Mouse (Mus musculus): ENCODE measurements at regions not wholly inside any gene's neighbourhood (a gene's known extent, or its start where the extent isn't known, plus 50 kb on each side); places are given as distances from the start of the nearest gene placed in this dataset.

GRCm38 (mm10) chr6:52368734-52369412 lies 55.6 kb downstream of the Evx1 start:
- H3K27me3 ChIP-seq (ENCODE audit: insufficient read depth, low read length): no peaks in the 10 kb centered on the region
- no peak overlapping the region for H3K4me3 ChIP-seq (ENCODE audit: low read depth, low read length)
- no peaks in the 10 kb centered on the region for H3K4me1 ChIP-seq (ENCODE audit: insufficient read depth, low read length)
- H3K27ac ChIP-seq (ENCODE audit: low read depth, low read length): no peak overlapping the region
- 48% methylated on average over 12 of the region's 12 CpGs for WGBS
- TF ChIP-seq CTCF (IDR thresholded peaks at IDR 0.05): no peak
- no peak overlapping the region for H3K4me2 ChIP-seq (ENCODE audit: low read depth, low read length, poor library complexity, severe bottlenecking)
- no peak overlapping the region for H3K9ac ChIP-seq (replicated peaks; ENCODE audit: low read length, poor library complexity, severe bottlenecking)
- no peak for DNase-seq (ENCODE audit: low spot score)
- no peaks in the 10 kb centered on the region for H3K9me3 ChIP-seq (ENCODE audit: low read length)
- H3K36me3 ChIP-seq (ENCODE audit: insufficient read depth, low read length): no peaks in the 10 kb centered on the region
- ATAC-seq (ENCODE audit: low FRiP score): no peak

- no peak overlapping the region for H3K27ac ChIP-seq (ENCODE audit: low read depth, low read length)
- H3K4me2 ChIP-seq (ENCODE audit: low read depth, low read length, poor library complexity, severe bottlenecking): no peak overlapping the region
- TF ChIP-seq CTCF (IDR thresholded peaks at IDR 0.05): no peak
- no peak overlapping the region for H3K4me3 ChIP-seq (ENCODE audit: low read depth, low read length)
- 91% methylated on average over 8 of the region's 8 CpGs for WGBS
- no peaks in the 10 kb centered on the region for H3K4me1 ChIP-seq (ENCODE audit: insufficient read depth, low read length)
- H3K9ac ChIP-seq (replicated peaks; ENCODE audit: low read length, poor library complexity, severe bottlenecking): no peak overlapping the region
- DNase-seq (ENCODE audit: low spot score) (no peak), ATAC-seq (ENCODE audit: low FRiP score) (no peak)
- H3K36me3 ChIP-seq (ENCODE audit: insufficient read depth, low read length): no peaks in the 10 kb centered on the region
- no peaks in the 10 kb centered on the region for H3K9me3 ChIP-seq (ENCODE audit: low read length)
- H3K27me3 ChIP-seq (ENCODE audit: insufficient read depth, low read length): no peaks in the 10 kb centered on the region
Observed at GRCm38 (mm10) chr6:52370806-52371360, 57.6 kb downstream of the Evx1 start.

- Histone ChIP-seq H3K9me3 (ENCODE audit: low read length) (no peaks in the 10 kb centered on the region), H3K36me3 (ENCODE audit: insufficient read depth, low read length) (no peaks in the 10 kb centered on the region), H3K4me3 (ENCODE audit: low read depth, low read length) (no peak overlapping the region), H3K4me2 (ENCODE audit: low read depth, low read length, poor library complexity, severe bottlenecking) (no peak overlapping the region), H3K4me1 (ENCODE audit: insufficient read depth, low read length) (no peaks in the 10 kb centered on the region), H3K27ac (ENCODE audit: low read depth, low read length) (no peak overlapping the region), H3K9ac (replicated peaks; ENCODE audit: low read length, poor library complexity, severe bottlenecking) (no peak overlapping the region), H3K27me3 (ENCODE audit: insufficient read depth, low read length) (no peaks in the 10 kb centered on the region)
- WGBS: 75% methylated on average over 3 of the region's 3 CpGs
- TF ChIP-seq CTCF (IDR thresholded peaks at IDR 0.05): no peak
- DNase-seq (ENCODE audit: low spot score): no peak
- no peak for ATAC-seq (ENCODE audit: low FRiP score)
Observed at GRCm38 (mm10) chr6:52379146-52379545, 65.8 kb downstream of the Evx1 start.

- 73% methylated on average over 5 of the region's 5 CpGs for WGBS
- no peak overlapping the region for H3K9ac ChIP-seq (replicated peaks; ENCODE audit: low read length, poor library complexity, severe bottlenecking)
- no peak for TF ChIP-seq CTCF (IDR thresholded peaks at IDR 0.05)
- ATAC-seq (ENCODE audit: low FRiP score) (no peak), DNase-seq (ENCODE audit: low spot score) (no peak)
- no peaks in the 10 kb centered on the region for H3K4me1 ChIP-seq (ENCODE audit: insufficient read depth, low read length)
- no peak overlapping the region for H3K4me2 ChIP-seq (ENCODE audit: low read depth, low read length, poor library complexity, severe bottlenecking)
- no peak overlapping the region for H3K4me3 ChIP-seq (ENCODE audit: low read depth, low read length)
- no peak overlapping the region for H3K27ac ChIP-seq (ENCODE audit: low read depth, low read length)
- H3K27me3 ChIP-seq (ENCODE audit: insufficient read depth, low read length): no peaks in the 10 kb centered on the region
- H3K36me3 ChIP-seq (ENCODE audit: insufficient read depth, low read length): no peaks in the 10 kb centered on the region
- H3K9me3 ChIP-seq (ENCODE audit: low read length): no peaks in the 10 kb centered on the region
Observed at GRCm38 (mm10) chr6:52379588-52379987, 66.3 kb downstream of the Evx1 start.

GRCm38 (mm10) chr6:52385044-52385443 lies 71.7 kb downstream of the Evx1 start:
- Histone ChIP-seq H3K4me1 (ENCODE audit: insufficient read depth, low read length) (no peaks in the 10 kb centered on the region), H3K4me2 (ENCODE audit: low read depth, low read length, poor library complexity, severe bottlenecking) (no peak overlapping the region), H3K27me3 (ENCODE audit: insufficient read depth, low read length) (no peaks in the 10 kb centered on the region), H3K4me3 (ENCODE audit: low read depth, low read length) (no peak overlapping the region), H3K9ac (replicated peaks; ENCODE audit: low read length, poor library complexity, severe bottlenecking) (no peak overlapping the region), H3K36me3 (ENCODE audit: insufficient read depth, low read length) (no peaks in the 10 kb centered on the region), H3K27ac (ENCODE audit: low read depth, low read length) (no peak overlapping the region), H3K9me3 (ENCODE audit: low read length) (no peaks in the 10 kb centered on the region)
- TF ChIP-seq CTCF (IDR thresholded peaks at IDR 0.05): no peak
- 95% methylated on average over 2 of the region's 2 CpGs for WGBS
- ATAC-seq (ENCODE audit: low FRiP score): no peak
- no peak for DNase-seq (ENCODE audit: low spot score)

- Histone ChIP-seq H3K4me3 (ENCODE audit: low read depth, low read length) (no peak overlapping the region), H3K36me3 (ENCODE audit: insufficient read depth, low read length) (no peaks in the 10 kb centered on the region), H3K9me3 (ENCODE audit: low read length) (no peaks in the 10 kb centered on the region), H3K9ac (replicated peaks; ENCODE audit: low read length, poor library complexity, severe bottlenecking) (no peak overlapping the region), H3K4me2 (ENCODE audit: low read depth, low read length, poor library complexity, severe bottlenecking) (no peak overlapping the region), H3K27me3 (ENCODE audit: insufficient read depth, low read length) (no peaks in the 10 kb centered on the region), H3K27ac (ENCODE audit: low read depth, low read length) (no peak overlapping the region), H3K4me1 (ENCODE audit: insufficient read depth, low read length) (no peaks in the 10 kb centered on the region)
- 84% methylated on average over 5 of the region's 5 CpGs for WGBS
- no peak for ATAC-seq (ENCODE audit: low FRiP score)
- DNase-seq (ENCODE audit: low spot score): no peak
- TF ChIP-seq CTCF (IDR thresholded peaks at IDR 0.05): no peak
Observed at GRCm38 (mm10) chr6:52401404-52401803, 88.1 kb downstream of the Evx1 start.
